Mouse (Mus musculus): ENCODE measurements around the gene Lsm4. TPM values are rescaled to one million over a fixed set of nuclear protein-coding genes. Genes with fewer than 3 reads are reported as not detected.

Lsm4 gene
- total RNA-seq, 2 experiments from 2014 or later: 82.3 to 83.0 TPM

DNA sequence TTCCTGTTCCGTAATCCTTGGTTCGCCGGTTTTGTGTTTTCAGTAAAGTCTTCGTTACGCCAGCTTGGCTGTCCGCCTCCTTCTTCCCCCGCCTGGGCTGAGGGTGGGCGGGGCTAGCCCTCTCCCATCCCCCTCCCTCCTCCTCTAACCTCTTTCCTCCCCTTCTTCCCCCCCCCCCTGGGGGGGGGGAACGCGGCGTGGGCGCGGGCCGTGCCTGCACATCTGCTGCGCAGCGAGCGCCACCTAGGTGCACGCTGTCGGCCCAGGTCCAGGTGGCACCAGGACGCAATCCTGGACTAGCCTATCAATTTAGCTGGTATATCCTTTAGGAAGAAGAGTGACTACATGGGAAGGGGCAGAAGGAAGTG lies 27.5 kb downstream of the Lsm4 start:
- DNase-seq: peak; percentile 87

DNA sequence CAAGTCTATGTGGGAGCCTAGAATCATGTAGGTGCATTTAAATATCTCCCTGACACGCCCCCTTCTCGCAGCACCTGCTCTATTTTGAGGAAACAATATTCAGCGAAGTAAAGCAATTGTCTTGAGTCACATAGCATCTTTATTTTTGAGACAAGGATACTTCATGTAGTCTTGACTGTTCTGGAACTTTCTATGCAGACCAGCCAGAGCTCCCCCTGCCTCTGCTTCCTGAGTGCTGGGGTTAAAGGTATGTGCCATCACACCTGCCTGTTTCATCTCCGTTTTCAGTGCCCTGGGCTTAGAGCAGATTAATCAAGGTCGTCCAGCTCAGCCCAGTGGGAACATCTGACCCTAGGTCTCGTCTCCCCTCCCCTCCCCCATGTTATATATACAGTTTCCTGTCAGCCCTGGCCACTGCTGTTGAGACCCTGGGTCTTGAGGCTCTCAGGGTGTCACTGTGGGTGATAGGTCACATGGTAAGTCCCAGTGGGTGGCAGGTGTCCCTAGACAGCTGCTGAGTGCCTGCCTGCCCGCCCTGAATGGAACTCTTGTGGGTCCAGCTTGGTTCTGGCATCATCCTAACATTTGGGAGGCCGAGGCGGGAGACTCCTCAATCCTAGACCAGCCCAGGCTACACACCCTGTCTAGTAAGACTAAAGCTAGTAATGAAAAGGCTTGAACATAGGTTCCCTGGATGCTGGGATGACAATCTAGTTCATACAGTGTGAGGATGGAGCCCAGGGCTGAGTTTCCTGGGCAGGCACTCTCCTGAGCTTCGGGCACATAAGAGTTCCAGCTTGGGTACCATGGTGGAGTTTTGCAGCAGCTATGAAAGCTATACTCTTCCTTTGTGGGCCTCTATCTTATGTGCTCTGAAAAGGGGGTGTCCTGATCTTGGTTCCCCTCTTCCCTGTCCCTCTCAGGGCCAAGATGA lies 28.3 kb downstream of the Lsm4 start:
- no peak for DNase-seq

DNA sequence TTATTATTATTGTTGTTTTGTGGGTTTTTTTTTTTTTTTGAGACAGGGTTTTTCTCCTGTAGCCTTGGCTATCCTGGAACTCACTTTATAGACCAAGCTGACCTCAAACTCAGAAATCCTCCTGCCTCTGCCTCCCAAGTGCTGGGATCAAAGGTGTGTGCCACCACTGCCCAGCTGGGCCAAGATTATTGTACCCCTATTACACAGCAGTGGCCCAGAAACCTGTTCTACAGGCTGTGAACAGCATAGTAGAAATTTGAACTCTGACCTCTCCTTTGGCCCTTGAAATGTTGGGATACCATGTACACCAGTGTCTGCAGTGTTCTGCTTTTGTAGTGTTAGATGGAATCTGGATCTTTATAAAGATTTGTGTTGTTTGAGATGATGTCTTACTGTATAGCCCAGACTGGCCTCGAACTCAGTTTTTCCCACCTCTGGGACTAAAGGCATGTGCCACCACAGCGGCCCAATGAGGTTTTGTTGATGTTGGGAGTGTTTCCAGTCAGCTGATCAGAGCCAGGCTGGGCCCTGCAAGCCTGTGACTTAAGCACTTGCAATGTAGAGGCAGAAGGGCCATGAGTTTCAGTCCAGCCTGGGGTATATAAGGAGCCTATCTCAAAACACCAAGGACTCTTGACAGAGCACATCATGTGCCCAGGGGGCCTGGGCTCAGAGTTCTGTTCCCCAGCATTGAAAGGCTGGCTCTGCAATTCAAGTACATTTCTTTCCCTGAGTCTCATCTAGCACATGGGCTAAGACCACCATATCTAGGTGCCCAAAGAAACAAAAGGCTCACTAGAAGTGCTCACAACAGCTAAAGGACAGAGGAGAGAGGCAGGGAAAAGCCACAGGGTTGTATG lies 29.2 kb downstream of the Lsm4 start:
- no peak for DNase-seq

DNA sequence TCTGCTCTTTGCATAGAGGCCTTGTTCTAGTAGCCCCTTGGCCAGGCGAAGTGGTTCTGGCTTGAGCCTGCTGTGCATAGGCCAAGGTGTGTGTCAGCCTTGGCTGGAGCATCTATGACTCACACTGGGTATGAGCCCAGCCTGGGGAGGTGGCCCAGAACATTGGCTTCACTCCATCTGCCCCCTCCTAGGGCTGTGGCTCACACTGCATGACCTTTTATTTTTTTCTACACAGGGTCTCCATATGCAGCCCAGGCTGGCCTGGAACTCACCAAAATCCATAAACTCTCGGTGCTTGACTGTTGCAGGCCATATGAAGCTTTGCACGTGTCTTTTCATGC lies 29.8 kb downstream of the Lsm4 start:
- peak; percentile 80 for DNase-seq

DNA sequence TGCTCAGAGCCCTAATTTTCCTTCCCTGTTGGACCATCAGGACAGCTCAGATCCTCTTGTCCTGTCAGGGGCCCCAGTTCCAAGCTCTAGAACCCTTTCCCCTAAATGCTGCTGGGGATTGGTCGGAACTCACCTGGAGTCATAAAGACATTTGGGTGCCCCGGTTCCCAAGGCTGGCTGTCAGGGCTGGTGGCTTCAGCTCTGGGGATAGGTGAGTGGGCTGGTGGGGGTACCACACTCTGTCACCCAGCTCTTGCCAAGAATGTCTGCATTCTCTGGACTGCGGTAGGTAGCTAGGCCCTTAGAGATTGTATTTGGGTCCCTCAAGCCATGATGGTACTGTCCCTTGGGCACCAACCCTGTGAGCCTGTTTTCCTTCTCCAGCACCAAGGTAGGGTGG lies 30.2 kb downstream of the Lsm4 start, which contains the start of gene Iqcn:
Gene Iqcn (plus strand): TSS at position 171 of the 400 bp plus-strand sequence.
- no peak for DNase-seq

DNA sequence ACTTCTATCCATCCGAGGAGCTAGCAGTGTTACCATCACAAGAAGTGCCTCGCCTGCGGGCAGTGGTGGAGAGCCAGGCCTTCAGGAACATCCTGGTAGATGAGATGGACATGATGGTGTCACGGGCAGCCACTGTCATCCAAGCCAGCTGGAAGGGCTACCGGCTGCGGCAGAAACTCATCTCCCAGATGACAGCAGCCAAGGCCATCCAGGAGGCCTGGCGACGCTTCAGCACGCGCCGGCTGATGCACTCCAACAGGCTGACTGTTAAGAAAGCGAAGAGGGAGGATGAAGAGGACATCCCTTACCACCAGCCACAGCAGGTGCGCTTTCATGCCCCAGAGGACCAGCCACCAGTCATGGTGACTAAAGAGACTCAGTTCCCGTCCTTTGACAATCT lies 35.2 kb downstream of the Lsm4 start:
- no peak for DNase-seq

DNA sequence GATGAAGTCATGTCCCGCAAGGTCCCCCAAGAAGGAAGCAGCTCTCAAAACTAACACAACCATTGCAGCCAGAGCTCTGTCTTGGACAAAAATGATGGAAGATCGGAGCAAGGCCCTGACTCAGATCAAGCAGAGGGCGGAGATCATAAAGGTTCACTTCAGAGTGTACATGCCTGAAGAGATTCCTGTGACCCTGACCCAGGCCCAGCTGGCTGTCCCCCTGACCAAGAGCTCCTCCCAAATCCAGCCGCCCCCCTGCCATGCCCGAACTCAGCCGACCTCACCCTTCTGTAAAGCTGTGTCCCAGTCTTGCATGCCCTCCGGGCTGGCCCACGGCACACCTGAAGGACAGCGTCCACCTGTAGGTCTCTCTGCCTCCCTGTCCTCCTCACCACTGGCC lies 36.7 kb downstream of the Lsm4 start:
- no peak for DNase-seq

DNA sequence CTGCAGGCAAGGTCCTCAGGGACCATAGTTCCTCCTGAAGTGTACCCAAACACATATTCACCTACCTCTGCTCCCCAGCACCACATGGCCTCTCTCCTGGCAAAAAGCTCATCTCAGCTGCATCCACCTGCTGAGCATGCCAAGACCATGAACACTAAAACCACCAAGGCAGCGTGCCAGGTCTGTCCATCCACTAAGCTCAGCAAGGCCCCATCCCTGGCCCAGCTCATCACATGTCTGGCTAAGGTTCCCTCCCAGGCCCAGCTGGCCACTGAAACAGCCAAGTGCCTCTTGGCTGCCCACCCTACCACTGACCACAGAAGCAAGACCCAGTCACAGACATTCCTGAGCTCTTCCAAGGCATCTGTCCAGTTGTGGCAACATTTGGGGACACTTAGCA lies 37.2 kb downstream of the Lsm4 start:
- DNase-seq: peak; percentile 72

DNA sequence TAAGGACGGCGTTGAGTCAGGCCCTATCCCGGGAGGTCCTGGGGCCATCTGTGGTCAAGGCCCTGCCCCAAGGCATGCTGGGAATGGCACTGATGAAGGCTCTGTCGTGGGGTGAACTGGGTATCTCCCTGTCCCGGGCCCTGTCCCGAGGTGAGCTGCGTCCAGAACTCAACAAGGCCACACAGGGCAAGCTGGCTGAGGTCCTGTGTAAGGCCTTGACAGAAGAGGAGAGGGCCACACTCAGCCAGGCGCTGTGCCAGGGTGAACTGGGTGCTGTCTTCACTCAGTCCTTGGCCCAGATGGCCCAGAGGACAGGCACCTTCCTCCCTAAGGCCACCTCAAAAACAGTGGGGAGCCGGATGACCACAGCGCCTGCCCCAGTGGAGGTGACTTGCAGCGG lies 38.0 kb downstream of the Lsm4 start:
- DNase-seq: no peak

DNA sequence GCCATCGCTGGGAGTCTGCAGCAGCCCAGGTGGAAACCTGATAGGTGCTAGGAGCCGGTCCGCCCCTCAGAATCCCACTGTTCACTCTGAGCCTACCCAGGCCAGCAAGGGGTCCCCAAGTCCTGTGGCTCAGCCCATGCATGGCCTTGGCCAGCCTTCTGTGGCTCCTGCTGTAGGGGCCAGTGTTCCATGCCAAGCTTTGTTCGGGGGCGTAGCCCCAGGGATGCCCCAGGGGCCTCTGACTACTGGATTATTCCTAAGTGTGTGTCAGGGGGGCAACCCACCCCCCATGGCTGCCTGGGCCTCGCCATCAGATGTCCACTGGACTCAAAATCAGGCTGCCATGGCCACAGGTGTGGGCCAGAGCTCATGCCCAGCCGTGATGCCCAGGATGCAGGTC lies 40.9 kb downstream of the Lsm4 start:
- DNase-seq: no peak

DNA sequence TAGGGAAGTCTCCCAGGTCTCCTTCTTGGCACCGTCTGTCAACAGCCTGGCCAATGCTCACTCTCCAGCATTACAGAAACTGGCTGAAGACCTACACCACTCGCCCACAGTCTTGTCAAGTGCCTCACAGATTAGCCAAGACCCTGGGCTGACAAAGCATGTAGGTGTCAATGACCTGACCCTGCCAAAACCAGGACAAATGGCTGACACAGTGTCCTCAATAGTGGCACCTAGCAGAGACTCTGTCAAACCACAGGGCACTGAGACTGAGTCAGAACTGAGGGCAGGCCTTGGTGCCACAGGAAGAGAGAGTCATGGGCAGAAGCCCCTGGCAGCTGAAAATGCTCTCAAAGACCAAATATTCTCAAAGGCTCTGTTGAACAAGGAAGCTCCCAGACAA lies 42.0 kb downstream of the Lsm4 start:
- DNase-seq: peak; percentile 2

DNA sequence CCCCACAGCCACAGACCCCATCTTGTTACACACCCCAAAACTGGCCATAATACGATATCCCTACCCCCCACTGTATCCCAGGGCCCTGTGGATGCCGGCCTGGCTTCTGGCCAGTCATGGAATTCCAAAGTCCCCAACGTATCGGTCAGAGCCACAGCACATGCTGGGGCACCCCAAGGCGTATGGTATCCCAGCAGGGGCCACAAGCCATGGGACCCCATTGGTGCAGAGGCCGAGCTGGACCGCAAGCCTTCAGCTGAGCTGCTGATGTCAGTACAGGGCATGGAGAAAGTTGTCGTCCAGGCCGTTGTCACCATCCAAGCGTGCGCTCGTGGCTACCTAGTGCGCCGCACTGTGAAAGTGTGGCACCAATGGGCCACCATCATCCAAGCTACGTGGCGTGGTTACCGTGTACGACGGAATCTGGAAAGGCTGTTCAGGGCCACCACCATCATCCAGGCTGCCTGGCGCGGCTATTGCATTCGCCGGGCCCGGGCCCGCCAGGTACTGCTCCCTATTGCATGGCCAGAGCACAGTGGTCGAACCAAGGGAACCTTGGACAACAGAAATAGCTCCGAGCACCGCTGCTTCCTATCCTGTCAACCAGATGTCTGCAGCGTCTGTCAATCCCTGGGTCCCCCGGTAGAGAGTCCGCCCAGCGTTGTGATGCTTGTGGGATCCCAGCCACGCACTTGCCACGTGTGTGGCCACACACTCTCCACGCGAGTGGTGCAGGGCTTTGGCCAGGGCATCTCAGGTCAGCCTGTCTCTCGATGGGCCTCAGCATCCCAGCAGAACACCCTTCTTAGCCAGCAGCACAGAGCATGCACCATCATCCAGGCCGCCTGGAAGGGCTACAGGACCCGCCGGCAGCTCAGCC lies 43.7 kb downstream of the Lsm4 start:
- DNase-seq: peak; percentile 16

DNA sequence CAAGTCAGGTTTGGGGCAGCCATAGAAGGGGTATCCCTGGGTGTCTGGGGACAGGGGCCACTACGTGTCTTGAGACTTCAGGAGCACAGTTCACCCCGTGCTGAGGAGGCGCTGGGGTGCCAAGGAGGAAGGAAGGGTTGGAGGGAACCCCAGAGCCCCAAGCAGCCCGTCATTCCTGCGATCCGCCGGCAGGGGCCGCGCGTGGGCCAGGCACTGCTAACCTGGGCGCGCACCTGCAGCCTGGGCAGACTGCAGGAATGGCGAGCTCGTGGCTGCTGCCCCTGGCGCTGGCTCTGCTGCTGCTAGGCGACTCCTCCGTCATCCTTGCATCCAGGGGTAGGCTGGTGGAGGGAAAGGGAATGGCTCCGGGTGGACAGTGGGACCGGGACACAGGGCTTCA lies 45.2 kb downstream of the Lsm4 start, which contains the start of gene Gm3336:
Gene Gm3336 (plus strand): TSS at position 247 of the 400 bp plus-strand sequence.
- peak; percentile 52 for DNase-seq

DNA sequence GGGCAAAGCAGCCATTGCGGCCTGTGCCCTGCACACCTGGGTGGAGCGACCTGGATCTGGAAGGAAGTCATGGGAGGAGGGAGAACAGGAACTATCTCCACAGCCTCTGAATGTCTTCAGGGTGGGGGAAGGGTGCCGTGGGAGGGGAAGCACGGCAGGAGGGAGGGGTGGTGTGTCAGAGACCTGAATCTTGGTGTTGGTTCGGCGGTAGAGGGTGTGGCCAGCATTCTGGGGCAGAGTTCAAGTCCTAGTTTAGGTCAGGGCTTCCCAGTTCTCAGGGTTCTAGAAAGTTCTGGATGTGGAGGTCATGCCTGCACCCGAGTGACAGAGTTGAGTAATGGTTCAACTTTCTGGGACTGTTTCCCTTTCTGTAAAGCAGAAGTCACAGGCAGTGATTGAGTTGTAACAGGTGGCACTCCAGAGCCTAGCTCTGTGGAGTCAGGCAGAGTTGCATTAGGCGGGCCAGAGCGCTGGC lies 46.8 kb downstream of the Lsm4 start:
- peak; percentile 6 for DNase-seq

DNA sequence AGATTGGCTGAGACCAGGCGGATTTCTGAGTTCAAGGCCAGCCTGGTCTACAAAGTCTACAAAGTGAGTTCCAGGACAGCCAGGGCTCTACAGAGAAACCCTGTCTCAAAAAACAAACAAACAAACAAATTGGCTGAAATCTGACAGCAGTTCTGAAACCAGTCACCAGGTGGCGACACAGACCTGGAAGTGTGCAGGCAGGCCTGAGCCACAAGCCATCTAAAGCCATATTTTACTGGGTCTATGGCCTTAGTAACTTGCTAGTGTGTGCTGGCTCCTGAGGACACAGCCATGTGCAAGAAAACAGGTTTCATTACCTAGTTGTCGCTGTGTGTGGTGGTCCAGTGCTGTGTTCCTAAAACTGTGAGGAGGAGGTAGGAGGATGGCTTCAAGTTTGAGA lies 47.7 kb downstream of the Lsm4 start:
- DNase-seq: peak; percentile 81

DNA sequence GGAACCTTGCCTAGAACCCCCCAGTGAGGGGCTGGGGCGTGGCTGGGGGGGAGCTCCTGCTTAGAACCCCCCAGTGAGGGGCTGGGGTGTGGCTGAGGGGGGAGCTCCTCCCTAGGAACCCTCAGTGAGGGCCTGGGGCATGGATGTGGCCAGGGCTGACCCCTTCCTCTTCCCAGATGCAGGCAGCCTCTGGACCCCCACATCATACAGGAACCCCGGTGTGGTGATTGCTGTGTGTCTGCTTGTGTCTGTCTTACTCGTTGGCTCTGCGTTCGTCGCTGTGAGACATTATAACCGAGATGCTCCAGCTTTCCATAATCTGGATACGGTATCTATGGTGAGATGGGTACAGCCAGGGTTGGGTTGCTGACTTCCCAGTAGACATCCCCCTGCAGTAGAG lies 48.6 kb downstream of the Lsm4 start:
- peak; percentile 3 for DNase-seq

DNA sequence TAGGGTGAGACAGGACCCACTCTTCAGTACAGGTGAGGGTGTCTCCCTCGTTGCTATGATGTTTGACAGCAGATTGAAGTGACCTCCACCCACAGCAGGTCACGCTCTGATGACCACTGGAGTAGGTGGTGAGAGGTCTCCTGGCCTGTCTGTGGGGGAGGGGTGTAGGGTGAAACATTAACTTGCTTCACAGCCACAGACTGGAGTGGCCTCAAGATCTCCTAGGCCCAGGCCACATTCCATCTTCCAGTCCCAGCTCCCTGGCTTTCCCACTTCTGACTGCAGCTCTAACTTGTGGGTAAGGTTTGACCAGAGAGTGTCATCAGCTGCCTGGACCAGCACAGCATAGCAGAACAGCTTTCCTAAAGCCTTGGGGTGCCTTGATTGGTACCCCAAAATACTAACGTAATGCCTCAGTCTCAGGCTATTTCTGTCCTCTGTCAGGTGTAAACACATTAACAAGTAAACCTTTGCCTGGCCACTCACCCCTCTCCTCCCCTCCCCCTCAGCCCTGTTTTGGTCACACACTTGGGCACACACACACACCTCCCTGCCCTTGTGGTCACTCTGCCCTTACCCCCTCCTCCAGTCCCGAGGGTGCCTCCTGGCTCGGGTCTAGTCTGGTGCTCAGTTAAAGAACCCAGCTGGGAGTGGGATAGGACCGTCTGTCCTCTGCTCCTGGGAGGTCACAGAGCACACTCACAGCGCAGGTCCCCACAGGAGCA lies 50.6 kb downstream of the Lsm4 start, which contains the start of gene Pde4c:
Gene Pde4c (plus strand): TSS at position 235 of the 725 bp plus-strand sequence.
- peak; percentile 2 for DNase-seq

DNA sequence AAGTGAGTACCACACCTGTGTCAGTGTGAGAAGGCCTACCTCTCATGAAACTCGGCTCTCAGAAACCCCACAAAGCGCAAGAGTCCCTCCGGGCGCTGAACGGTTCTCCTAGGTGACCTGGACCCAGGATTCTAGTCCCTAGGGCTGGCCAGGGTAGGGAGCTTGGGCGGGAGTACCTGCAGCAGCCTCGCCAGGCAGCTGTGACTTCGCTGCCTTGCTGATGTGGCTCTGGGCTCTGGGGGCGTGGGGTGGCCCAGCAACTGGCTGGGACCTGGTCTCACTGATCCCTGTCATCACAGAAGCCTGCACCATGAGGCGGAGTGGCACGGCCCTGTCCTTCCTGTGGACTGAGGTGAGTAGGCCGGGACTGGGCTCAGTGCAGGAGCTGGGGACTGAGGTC lies 51.2 kb downstream of the Lsm4 start:
- DNase-seq: peak; percentile 3

DNA sequence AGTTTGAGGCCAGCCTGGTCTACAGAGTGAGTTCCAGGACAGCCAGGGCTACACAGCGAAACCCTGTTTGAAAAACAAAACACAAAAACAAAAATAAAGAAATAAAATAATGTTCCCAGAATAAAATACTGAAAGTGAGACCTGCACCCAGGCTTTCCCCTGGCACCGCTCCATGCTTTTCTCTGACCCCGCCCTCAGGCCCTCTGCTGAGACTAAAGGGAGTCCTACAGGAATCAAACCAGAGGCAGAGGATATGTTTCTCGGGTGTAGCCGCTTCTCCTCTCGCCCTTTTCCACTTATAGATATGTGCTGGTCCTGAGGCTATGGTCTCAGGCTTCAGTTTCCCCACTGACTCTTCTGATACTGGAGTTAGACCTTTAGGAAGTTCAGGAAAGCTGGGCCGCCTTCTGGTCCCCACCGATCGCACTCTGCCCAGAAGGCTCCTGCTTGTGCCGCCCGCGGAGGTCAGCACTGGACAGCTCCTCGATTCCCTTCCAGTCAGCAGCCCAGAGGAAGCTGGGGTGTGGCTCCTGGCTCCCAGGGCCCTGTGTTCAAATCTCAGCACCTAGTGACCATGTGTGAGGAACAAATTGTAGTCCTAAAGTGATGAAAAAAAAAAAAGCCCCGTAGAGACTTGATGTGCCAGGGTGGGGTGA lies 52.9 kb downstream of the Lsm4 start:
- peak; percentile 34 for DNase-seq

DNA sequence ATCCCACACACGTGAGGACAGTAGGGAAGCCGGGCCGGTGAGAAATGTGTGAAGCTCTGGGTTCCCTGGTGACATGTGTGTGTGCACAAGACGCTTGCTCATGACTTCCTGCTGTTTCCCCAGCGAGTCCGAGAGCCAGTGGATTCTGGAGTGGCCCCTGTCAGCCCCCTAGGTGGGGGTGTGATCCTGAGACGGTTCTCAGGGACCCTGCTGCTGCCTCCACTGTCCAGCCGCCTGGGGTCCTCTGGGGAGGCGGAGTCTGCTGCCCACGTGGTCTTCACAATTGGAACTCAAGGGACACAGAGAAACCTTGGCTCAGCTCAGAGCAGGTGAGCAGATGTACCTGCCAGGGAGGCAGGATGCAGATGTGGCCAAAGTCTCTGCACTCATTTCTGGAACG lies 53.7 kb downstream of the Lsm4 start:
- peak; percentile 3 for DNase-seq

Measured in gastrocnemius, postnatal 10 days (tissue).